Mouse (Mus musculus) left cerebral cortex, postnatal 14 days (tissue): ENCODE measurements at regions not wholly inside any gene's neighbourhood (a gene's known extent, or its start where the extent isn't known, plus 50 kb on each side); places are given as distances from the start of the nearest gene placed in this dataset.
"Not testable (repeated sequence)": the region's sequence is repeated elsewhere in the genome, so short reads cannot be mapped to it uniquely, and the experiment has no call there.

Source experiments
- DNase-seq, 2 experiments: peaks; one replicate each; pipeline ENCODE4 v3.0.0; 2021 to 2022; ENCODE audit warnings: low spot score in 2 of 2, mixed read lengths in 1 of 2
- intact Hi-C: fragments of 180-260 bp; cut with DNase I; formaldehyde crosslinking; loops from one replicate; pipeline ENCODE4 v1.15.1; 2025

GRCm38 (mm10) chr8:89503545-89504234, 459.7 kb upstream of the Sall1 start:
- intact Hi-C loops = no loop called here

GRCm38 (mm10) chr8:89503030-89503429, 459.1 kb upstream of the Sall1 start:
- intact Hi-C loops = no loop called here
- peak in 1 of 2 experiments; percentile 6 for DNase-seq

More at GRCm38 (mm10) chr8:89503545-89504234, 459.7 kb upstream of the Sall1 start:
- no peak for DNase-seq

- no peak for DNase-seq
- intact Hi-C loops = no loop called here
These were observed 457.8 kb upstream of the Sall1 start for GRCm38 (mm10) chr8:89501756-89502155.

GRCm38 (mm10) chr8:89499831-89500230, 455.9 kb upstream of the Sall1 start:
- intact Hi-C loops = no loop called here
- DNase-seq = no peak

GRCm38 (mm10) chr8:89498088-89498695, 454.2 kb upstream of the Sall1 start:
- no peak for DNase-seq
- intact Hi-C loops = no loop called here

GRCm38 (mm10) chr8:89492336-89492735, 448.4 kb upstream of the Sall1 start:
- no peak for DNase-seq
- intact Hi-C loops = no loop called here

GRCm38 (mm10) chr8:89482481-89482880, 438.5 kb upstream of the Sall1 start:
- DNase-seq, intact Hi-C loops: not testable (repeated sequence)

GRCm38 (mm10) chr8:89476930-89477329, 433.0 kb upstream of the Sall1 start:
- DNase-seq = peak in 1 of 2 experiments; percentile 12
- intact Hi-C loops = no loop called here

GRCm38 (mm10) chr8:89471116-89471515, 427.2 kb upstream of the Sall1 start:
- peak; percentile 12 to 18 for DNase-seq
- intact Hi-C loops = no loop called here

- DNase-seq = no peak
- intact Hi-C loops = no loop called here
These were observed 424.8 kb upstream of the Sall1 start for GRCm38 (mm10) chr8:89468782-89469220.

GRCm38 (mm10) chr8:89465211-89465753, 421.3 kb upstream of the Sall1 start:
- intact Hi-C loops = no loop called here
- no peak for DNase-seq

- intact Hi-C loops = no loop called here
- DNase-seq = no peak
These were observed 412.6 kb upstream of the Sall1 start for GRCm38 (mm10) chr8:89456517-89456916.

- DNase-seq = no peak
- intact Hi-C loops = no loop called here
These were observed 411.8 kb upstream of the Sall1 start for GRCm38 (mm10) chr8:89455731-89456130.

- DNase-seq = no peak
- intact Hi-C loops = no loop called here
These were observed 410.2 kb upstream of the Sall1 start for GRCm38 (mm10) chr8:89454197-89454596.

- no peak for DNase-seq
- intact Hi-C loops = no loop called here
These were observed 409.8 kb upstream of the Sall1 start for GRCm38 (mm10) chr8:89453724-89454123.

- intact Hi-C loops = no loop called here
- DNase-seq = no peak
These were observed 400.5 kb upstream of the Sall1 start for GRCm38 (mm10) chr8:89444466-89444865.

- no peak for DNase-seq
- intact Hi-C loops = no loop called here
These were observed 395.3 kb upstream of the Sall1 start for GRCm38 (mm10) chr8:89439304-89439703.

GRCm38 (mm10) chr8:89426969-89427368, 383.0 kb upstream of the Sall1 start:
- intact Hi-C loops = no loop called here
- DNase-seq = no peak

GRCm38 (mm10) chr8:89415287-89415686, 371.3 kb upstream of the Sall1 start:
- DNase-seq = no peak
- intact Hi-C loops = no loop called here

GRCm38 (mm10) chr8:89412500-89412899, 368.5 kb upstream of the Sall1 start:
- intact Hi-C loops = no loop called here
- DNase-seq = no peak

- intact Hi-C loops = no loop called here
- no peak for DNase-seq
These were observed 368.1 kb upstream of the Sall1 start for GRCm38 (mm10) chr8:89412046-89412445.
